Mouse (Mus musculus): ENCODE measurements around the gene Gm21970.

The Gm21970 gene

GRCm38 (mm10) chr16:91465505-91466240 lies 74.2 kb downstream of the Gm21970 start:
- no peak for DNase-seq

GRCm38 (mm10) chr16:91466566-91466965 lies 75.0 kb downstream of the Gm21970 start:
- DNase-seq, result no peak
